Mouse (Mus musculus): ENCODE data around the gene Vmn2r16. TPM values are rescaled to one million over a fixed set of nuclear protein-coding genes. Genes with fewer than 3 reads are reported as not detected.

Gene Vmn2r16
- polyA plus RNA-seq (2012; rRNA removed), result not detected in 2 replicates

GRCm38 (mm10) chr5:109329862-109330261 lies at the start of gene Vmn2r16:
Gene Vmn2r16, plus strand, starts transcription at chr5:109330162.

GRCm38 (mm10) chr5:109297544-109297943 lies 32.4 kb upstream of the Vmn2r16 start, which contains the start of gene Vmn2r15:
Gene Vmn2r15, minus strand, starts transcription at chr5:109297644.

GRCm38 (mm10) chr5:109419388-109419787 lies 89.4 kb downstream of the Vmn2r16 start, which contains the start of gene Vmn2r17:
Gene Vmn2r17, plus strand, starts transcription at chr5:109419688.

Other genes with a start within 250 kb of the Vmn2r16 start
- gene Vmn2r12, start 232.2 kb upstream of the Vmn2r16 start, polyA plus RNA-seq (2012; rRNA removed), result not detected in 2 replicates
- not detected in 2 replicates for gene Vmn2r13, start 138.0 kb upstream of the Vmn2r16 start, polyA plus RNA-seq (2012; rRNA removed)
- gene Vmn2r14, start 105.5 kb upstream of the Vmn2r16 start, polyA plus RNA-seq (2012; rRNA removed), result not detected in 2 replicates
- gene Vmn2r15, start 32.5 kb upstream of the Vmn2r16 start, polyA plus RNA-seq (2012; rRNA removed), result not detected in 2 replicates
- gene Vmn2r17, start 89.5 kb downstream of the Vmn2r16 start, polyA plus RNA-seq (2012; rRNA removed), result not detected in 2 replicates
- gene Crlf2, start 228.8 kb downstream of the Vmn2r16 start, polyA plus RNA-seq (2012; rRNA removed), result 7.5 and 9.3 TPM in 2 replicates